Mouse (Mus musculus): ENCODE measurements around the gene Kcnh4. TPM values are rescaled to one million over a fixed set of nuclear protein-coding genes. Genes with fewer than 3 reads are reported as not detected.

Gene Kcnh4
- polyA plus RNA-seq, 2 experiments, result 0.09 TPM; not detected in 1

- no peak for DNase-seq (ENCODE audit: low spot score)
- H3K4me3 ChIP-seq (replicated peaks; ENCODE audit: low read length), result no peak overlapping the region
- no peaks in the 10 kb centered on the region for H3K9me3 ChIP-seq (ENCODE audit: control insufficient read depth, low read length)
- H3K36me3 ChIP-seq (ENCODE audit: control insufficient read depth, insufficient read depth, low read length), result peaks cover 75% of the 10 kb centered on the region
- no peaks in the 10 kb centered on the region for H3K27me3 ChIP-seq (ENCODE audit: control insufficient read depth, insufficient read depth, low read length)
- WGBS, result 87% methylated on average over 8 of the region's 8 CpGs
- no peak overlapping the region for H3K9ac ChIP-seq (ENCODE audit: low read depth, low read length, severe bottlenecking)
- no peak for ATAC-seq (ENCODE audit: low FRiP score, low read depth)
- TF ChIP-seq POLR2A (IDR thresholded peaks at IDR 0.05; ENCODE audit: borderline replicate concordance, extremely low read depth, insufficient read depth, insufficient read length), result no peak
- H3K4me2 ChIP-seq (replicated peaks; ENCODE audit: low read depth, low read length, severe bottlenecking), result no peak overlapping the region
- no peaks in the 10 kb centered on the region for H3K4me1 ChIP-seq (ENCODE audit: control insufficient read depth, insufficient read depth, low read length)
- H3K27ac ChIP-seq (replicated peaks; ENCODE audit: low read depth, low read length), result no peak overlapping the region
Observed at GRCm38 (mm10) chr11:100784286-100784685, 24.5 kb upstream of the Kcnh4 start.

- Histone ChIP-seq H3K27me3 (ENCODE audit: control insufficient read depth, insufficient read depth, low read length) (no peaks in the 10 kb centered on the region), H3K4me2 (replicated peaks; ENCODE audit: low read depth, low read length, severe bottlenecking) (no peak overlapping the region), H3K4me3 (replicated peaks; ENCODE audit: low read length) (no peak overlapping the region), H3K27ac (replicated peaks; ENCODE audit: low read depth, low read length) (no peak overlapping the region), H3K9me3 (ENCODE audit: control insufficient read depth, low read length) (no peaks in the 10 kb centered on the region), H3K9ac (ENCODE audit: low read depth, low read length, severe bottlenecking) (no peak overlapping the region), H3K36me3 (ENCODE audit: control insufficient read depth, insufficient read depth, low read length) (peaks cover 65% of the 10 kb centered on the region), H3K4me1 (ENCODE audit: control insufficient read depth, insufficient read depth, low read length) (no peaks in the 10 kb centered on the region)
- ATAC-seq (ENCODE audit: low FRiP score, low read depth), result no peak
- 91% methylated on average over 13 of the region's 13 CpGs for WGBS
- no peak for DNase-seq (ENCODE audit: low spot score)
- no peak for TF ChIP-seq POLR2A (IDR thresholded peaks at IDR 0.05; ENCODE audit: borderline replicate concordance, extremely low read depth, insufficient read depth, insufficient read length)
Observed at GRCm38 (mm10) chr11:100782568-100782967, 22.8 kb upstream of the Kcnh4 start.

DNA sequence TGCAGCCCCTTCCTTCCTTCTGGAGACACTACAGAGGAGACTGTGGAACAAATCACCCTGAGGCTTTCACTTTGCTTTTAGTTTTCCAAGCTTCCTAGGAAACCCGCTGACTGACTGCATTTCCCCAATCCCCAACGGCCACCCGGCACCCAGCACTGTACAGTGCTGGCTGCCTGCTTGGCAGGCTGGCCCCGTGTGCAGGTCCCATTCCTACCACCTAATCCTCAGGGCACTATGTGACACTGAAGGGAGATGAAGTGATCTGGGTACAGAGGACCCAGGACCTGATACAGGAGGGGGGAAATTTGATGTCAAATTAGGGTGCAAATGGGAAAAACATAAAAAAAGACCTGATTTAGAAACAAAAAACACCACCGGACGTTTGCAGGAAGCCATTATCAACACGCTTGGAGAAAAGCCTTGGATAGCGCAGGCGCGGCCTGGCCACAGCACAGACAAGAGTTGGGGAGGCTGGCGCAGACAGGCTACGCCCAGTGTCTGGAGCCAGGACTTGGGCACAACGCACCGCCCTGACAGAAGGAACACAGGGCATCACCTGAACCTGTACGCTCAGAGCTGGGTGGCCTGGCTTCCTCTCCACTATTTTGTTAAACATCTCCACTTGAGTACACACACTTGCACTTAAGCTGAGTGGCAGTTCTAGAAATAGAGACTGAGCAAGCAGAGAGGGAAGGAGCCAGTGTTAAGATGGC, 22.2 kb upstream of the Kcnh4 start:
- H3K4me3 ChIP-seq (replicated peaks; ENCODE audit: low read length), result no peak overlapping the region
- no peaks in the 10 kb centered on the region for H3K4me1 ChIP-seq (ENCODE audit: control insufficient read depth, insufficient read depth, low read length)
- H3K36me3 ChIP-seq (ENCODE audit: control insufficient read depth, insufficient read depth, low read length), result peaks cover 59% of the 10 kb centered on the region
- TF ChIP-seq POLR2A (IDR thresholded peaks at IDR 0.05; ENCODE audit: borderline replicate concordance, extremely low read depth, insufficient read depth, insufficient read length), result no peak
- no peak overlapping the region for H3K27ac ChIP-seq (replicated peaks; ENCODE audit: low read depth, low read length)
- DNase-seq (ENCODE audit: low spot score) (no peak), ATAC-seq (ENCODE audit: low FRiP score, low read depth) (no peak)
- H3K27me3 ChIP-seq (ENCODE audit: control insufficient read depth, insufficient read depth, low read length), result no peaks in the 10 kb centered on the region
- H3K9ac ChIP-seq (ENCODE audit: low read depth, low read length, severe bottlenecking), result no peak overlapping the region
- no peak overlapping the region for H3K4me2 ChIP-seq (replicated peaks; ENCODE audit: low read depth, low read length, severe bottlenecking)
- no peaks in the 10 kb centered on the region for H3K9me3 ChIP-seq (ENCODE audit: control insufficient read depth, low read length)
- WGBS, result 90% methylated on average over 15 of the region's 15 CpGs

DNA sequence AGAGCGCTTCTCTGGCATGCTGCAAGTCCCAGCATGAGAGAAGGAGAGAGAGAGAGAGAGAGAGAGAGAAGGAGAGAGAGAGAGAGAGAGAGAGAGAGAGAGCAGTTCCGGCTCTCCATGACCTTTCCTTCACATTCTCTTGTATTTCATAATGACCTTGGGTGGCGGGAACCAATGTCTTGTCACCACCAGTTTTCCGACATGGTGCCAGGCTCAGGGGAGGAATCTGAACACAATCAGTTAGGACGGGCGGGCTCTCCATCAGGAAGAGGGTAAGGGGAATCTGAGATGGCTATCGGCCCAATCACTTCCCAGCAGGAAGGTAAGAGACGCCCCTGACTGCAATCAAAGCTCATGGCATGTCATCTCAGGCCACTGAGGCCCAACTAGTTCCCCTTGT, 20.5 kb upstream of the Kcnh4 start:
- DNase-seq (ENCODE audit: low spot score) (no peak), ATAC-seq (ENCODE audit: low FRiP score, low read depth) (no peak)
- H3K9ac ChIP-seq (ENCODE audit: low read depth, low read length, severe bottlenecking), result no peak overlapping the region
- no peak overlapping the region for H3K4me3 ChIP-seq (replicated peaks; ENCODE audit: low read length)
- TF ChIP-seq POLR2A (IDR thresholded peaks at IDR 0.05; ENCODE audit: borderline replicate concordance, extremely low read depth, insufficient read depth, insufficient read length), result no peak
- H3K36me3 ChIP-seq (ENCODE audit: control insufficient read depth, insufficient read depth, low read length), result peaks cover 48% of the 10 kb centered on the region
- H3K4me1 ChIP-seq (ENCODE audit: control insufficient read depth, insufficient read depth, low read length), result no peaks in the 10 kb centered on the region
- 81% methylated on average over 8 of the region's 8 CpGs for WGBS
- H3K9me3 ChIP-seq (ENCODE audit: control insufficient read depth, low read length), result no peaks in the 10 kb centered on the region
- no peak overlapping the region for H3K27ac ChIP-seq (replicated peaks; ENCODE audit: low read depth, low read length)
- H3K4me2 ChIP-seq (replicated peaks; ENCODE audit: low read depth, low read length, severe bottlenecking), result no peak overlapping the region
- H3K27me3 ChIP-seq (ENCODE audit: control insufficient read depth, insufficient read depth, low read length), result no peaks in the 10 kb centered on the region

GRCm38 (mm10) chr11:100778069-100778468, 18.3 kb upstream of the Kcnh4 start:
- Histone ChIP-seq H3K4me1 (ENCODE audit: control insufficient read depth, insufficient read depth, low read length) (no peaks in the 10 kb centered on the region), H3K4me2 (replicated peaks; ENCODE audit: low read depth, low read length, severe bottlenecking) (no peak overlapping the region), H3K9me3 (ENCODE audit: control insufficient read depth, low read length) (no peaks in the 10 kb centered on the region), H3K4me3 (replicated peaks; ENCODE audit: low read length) (no peak overlapping the region), H3K27me3 (ENCODE audit: control insufficient read depth, insufficient read depth, low read length) (no peaks in the 10 kb centered on the region), H3K36me3 (ENCODE audit: control insufficient read depth, insufficient read depth, low read length) (peaks cover 32% of the 10 kb centered on the region), H3K27ac (replicated peaks; ENCODE audit: low read depth, low read length) (no peak overlapping the region), H3K9ac (ENCODE audit: low read depth, low read length, severe bottlenecking) (no peak overlapping the region)
- 71% methylated on average over 3 of the region's 3 CpGs for whole genome bisulfite sequencing
- no peak for ATAC-seq (ENCODE audit: low FRiP score, low read depth)
- DNase-seq (ENCODE audit: low spot score), result no peak
- no peak for TF ChIP-seq POLR2A (IDR thresholded peaks at IDR 0.05; ENCODE audit: borderline replicate concordance, extremely low read depth, insufficient read depth, insufficient read length)
